ENCODE assay signal across 9 mouse cellular contexts in genomic region chr1:34851562-34851961, GRCm38 (mm10). TPM values are rescaled to one million over a fixed set of nuclear protein-coding genes. Genes with fewer than 3 reads are reported as not detected.
A peak's percentile ranks its signal among the peaks of the same experiment; 100 is the strongest.
DNase-seq lines count a peak whose midpoint lies in the region; ATAC-seq and TF ChIP-seq lines count a peak whose summit lies in the region.
"Had no signal": no experiment of that assay in that cellular context is flagged by ENCODE, and none has a peak within 500 bp of the region (broad histone marks: within the 10 kb centered on the region; RNA-seq: fewer than 3 reads in every experiment).

No protein-coding gene starts in this region.

- H3K4me2 ChIP-seq in hindbrain, postnatal 0 days (ENCODE audit: low read depth, low read length) = peak overlapping the region; percentile 78
- peak overlapping the region; percentile 36; the same call in 1 of the 2 replicates for H3K4me2 ChIP-seq in lung, embryonic 14.5 days
- peak overlapping the region; percentile 93 for H3K4me2 ChIP-seq in stomach, postnatal 0 days (replicated peaks; ENCODE audit: low read depth)
- H3K4me2 ChIP-seq: embryonic facial prominence, embryonic 12.5 days had no signal

- H3K9me3 ChIP-seq in hindbrain, postnatal 0 days (ENCODE audit: low read length) = no peaks in the 10 kb centered on the region
- no peaks in the 10 kb centered on the region for H3K9me3 ChIP-seq in lung, embryonic 14.5 days (ENCODE audit: low read depth, low read length)
- no peaks in the 10 kb centered on the region for H3K9me3 ChIP-seq in stomach, postnatal 0 days (ENCODE audit: control insufficient read depth, low read length)
- H3K9me3 ChIP-seq: embryonic facial prominence, embryonic 12.5 days had no signal

- no peak overlapping the region; the same call in 1 of the 2 replicates for H3K4me3 ChIP-seq in hindbrain, postnatal 0 days (ENCODE audit: low read length)
- H3K4me3 ChIP-seq in lung, embryonic 14.5 days (ENCODE audit: low read depth, low read length) = no peak overlapping the region
- peak overlapping the region; percentile 73; the same call in 1 of the 2 replicates for H3K4me3 ChIP-seq in stomach, postnatal 0 days (ENCODE audit: low read depth, low read length)
- H3K4me3 ChIP-seq: embryonic facial prominence, embryonic 12.5 days had no signal

- 67% methylated on average over 6 of the region's 6 CpGs for WGBS in hindbrain, postnatal 0 days
- 58% methylated on average over 6 of the region's 6 CpGs for WGBS in lung, embryonic 14.5 days
- 32% methylated on average over 6 of the region's 6 CpGs for WGBS in stomach, postnatal 0 days

- no peaks in the 10 kb centered on the region for H3K27me3 ChIP-seq in hindbrain, postnatal 0 days (ENCODE audit: insufficient read depth, low read length)
- H3K27me3 ChIP-seq in lung, embryonic 14.5 days (ENCODE audit: insufficient read depth, low read length) = no peaks in the 10 kb centered on the region
- no peaks in the 10 kb centered on the region for H3K27me3 ChIP-seq in stomach, postnatal 0 days (ENCODE audit: control insufficient read depth, insufficient read depth, low read length)
- H3K27me3 ChIP-seq: embryonic facial prominence, embryonic 12.5 days had no signal

- H3K27ac ChIP-seq in hindbrain, postnatal 0 days = no peak overlapping the region; the same call in 1 of the 2 replicates
- H3K27ac ChIP-seq in lung, embryonic 14.5 days (ENCODE audit: low read depth) = no peak overlapping the region
- H3K27ac ChIP-seq in stomach, postnatal 0 days (replicated peaks) = peak overlapping the region; percentile 93
- H3K27ac ChIP-seq: embryonic facial prominence, embryonic 12.5 days had no signal

- peak overlapping the region; percentile 30; the same call in 1 of the 2 replicates for H3K9ac ChIP-seq in hindbrain, postnatal 0 days (replicated peaks; ENCODE audit: low read length)
- H3K9ac ChIP-seq in lung, embryonic 14.5 days = no peak overlapping the region
- H3K9ac ChIP-seq in stomach, postnatal 0 days (ENCODE audit: low read length) = peak overlapping the region; percentile 45
- H3K9ac ChIP-seq: embryonic facial prominence, embryonic 12.5 days had no signal

- H3K36me3 ChIP-seq in hindbrain, postnatal 0 days (ENCODE audit: insufficient read depth, low read length) = no peaks in the 10 kb centered on the region
- H3K36me3 ChIP-seq in lung, embryonic 14.5 days (ENCODE audit: insufficient read depth) = no peaks in the 10 kb centered on the region
- no peaks in the 10 kb centered on the region for H3K36me3 ChIP-seq in stomach, postnatal 0 days (ENCODE audit: control insufficient read depth, insufficient read depth, low read length)
- H3K36me3 ChIP-seq: embryonic facial prominence, embryonic 12.5 days had no signal

- H3K4me1 ChIP-seq in hindbrain, postnatal 0 days (ENCODE audit: insufficient read depth, low read length) = 0 out of 2 replicates have a peak, but pooled peaks cover 17% of the 10 kb centered on the region
- no peaks in the 10 kb centered on the region for H3K4me1 ChIP-seq in lung, embryonic 14.5 days (ENCODE audit: insufficient read depth)
- H3K4me1 ChIP-seq in stomach, postnatal 0 days (replicated peaks; ENCODE audit: control insufficient read depth, insufficient read depth) = no peaks in the 10 kb centered on the region

- no peak for TF ChIP-seq CTCF in hindbrain, postnatal 0 days (IDR thresholded peaks at IDR 0.05; ENCODE audit: low read depth)
- no peak for TF ChIP-seq CTCF in lung, embryonic 14.5 days (IDR thresholded peaks at IDR 0.05; ENCODE audit: low read depth)
- no peak for TF ChIP-seq CTCF in stomach, postnatal 0 days (IDR thresholded peaks at IDR 0.05; ENCODE audit: low read depth)

- intact Hi-C loops in left cerebral cortex, postnatal 4 days (cut with DNase I) = no loop called here

- no peak for ATAC-seq in hindbrain, postnatal 0 days
- no peak for ATAC-seq in lung, embryonic 14.5 days (ENCODE audit: insufficient read depth)
- peak; percentile 86 for ATAC-seq in stomach, postnatal 0 days (ENCODE audit: low FRiP score, low TSS enrichment)

- TF ChIP-seq EP300 in stomach, postnatal 0 days (optimal IDR thresholded peaks at IDR 0.05) = no peak

- DNase-seq in left cerebral cortex, adult 18-20 months (ENCODE audit: low spot score in 2 of 2) = peak; percentile 39 to 49
- no peak for DNase-seq in left cerebral cortex, postnatal 4 days
- peak; percentile 46 for DNase-seq in T-cell, adult 2 months (ENCODE audit: low spot score)
- DNase-seq in hindbrain, postnatal 0 days (ENCODE audit: low spot score) = no peak
- DNase-seq in lung, embryonic 14.5 days = no peak
- DNase-seq in stomach, postnatal 0 days (ENCODE audit: low spot score) = peak; percentile 73
- DNase-seq in cerebellum, postnatal 4 days (ENCODE audit: low spot score in 2 of 2) = no peak
- DNase-seq in Muller cell, postnatal 12 days (ENCODE audit: inconsistent ontology term) = no peak

RNA-seq across cellular contexts. Expression of gene Plekhb2, which starts 1.8 kb away (rescaled TPM):
- total RNA-seq in left cerebral cortex, adult 18-20 months (2021) = 100 to 1,000 TPM; 269 to 306 TPM
- total RNA-seq in left cerebral cortex, postnatal 4 days (2021) = 100 to 1,000 TPM; 125 to 130 TPM
- 98.6 and 117 TPM in 2 replicates for total RNA-seq in hindbrain, postnatal 0 days (2014; rRNA removed)
- polyA plus RNA-seq in hindbrain, postnatal 0 days (2015; fragmentation: Nextera tagmentation; extraction: Ambion mirVana) = 104 and 107 TPM in 2 replicates
- 26.8 and 27.9 TPM in 2 replicates for polyA plus RNA-seq in lung, embryonic 14.5 days (2014; fragmentation: Nextera tagmentation; extraction: Ambion mirVana)
- polyA plus RNA-seq in stomach, postnatal 0 days (2015; fragmentation: Nextera tagmentation; extraction: Ambion mirVana) = 103 and 105 TPM in 2 replicates

RNA-seq across cellular contexts. Expression of gene Fam168b, which starts 8.7 kb away (rescaled TPM):
- total RNA-seq in left cerebral cortex, adult 18-20 months (2021) = 100 to 1,000 TPM; 244 to 245 TPM
- 100 to 1,000 TPM; 251 to 255 TPM for total RNA-seq in left cerebral cortex, postnatal 4 days (2021)
- 367 and 457 TPM in 2 replicates for total RNA-seq in hindbrain, postnatal 0 days (2014; rRNA removed)
- polyA plus RNA-seq in hindbrain, postnatal 0 days (2015; fragmentation: Nextera tagmentation; extraction: Ambion mirVana) = 81.5 and 90.6 TPM in 2 replicates
- polyA plus RNA-seq in lung, embryonic 14.5 days (2014; fragmentation: Nextera tagmentation; extraction: Ambion mirVana) = 76.9 and 86.0 TPM in 2 replicates
- polyA plus RNA-seq in stomach, postnatal 0 days (2015; fragmentation: Nextera tagmentation; extraction: Ambion mirVana) = 21.4 and 24.7 TPM in 2 replicates

Comparison
In these comparisons a context has a peak if more than half of its experiments do, and no peak if none do; other contexts are left out.
1. DNase-seq: peak in left cerebral cortex, adult 18-20 months (2 of 2), T-cell, adult 2 months (single experiment) and stomach, postnatal 0 days (single experiment); none in left cerebral cortex, postnatal 4 days (single experiment), hindbrain, postnatal 0 days (single experiment), lung, embryonic 14.5 days (single experiment), cerebellum, postnatal 4 days (0 of 2) and Muller cell, postnatal 12 days (single experiment).
2. H3K4me2 ChIP-seq: peak in every context shown above with its lines; median percentile 93 in stomach, postnatal 0 days; 78 in hindbrain, postnatal 0 days; 36 in lung, embryonic 14.5 days.